Mouse (Mus musculus): ENCODE data around the gene Gm10100. TPM values are rescaled to one million over a fixed set of nuclear protein-coding genes. Genes with fewer than 3 reads are reported as not detected.
"Not testable (repeated sequence)": the region's sequence is repeated elsewhere in the genome, so short reads cannot be mapped to it uniquely, and the experiment has no call there.

The Gm10100 gene
- total RNA-seq (2021), result not detected

DNA sequence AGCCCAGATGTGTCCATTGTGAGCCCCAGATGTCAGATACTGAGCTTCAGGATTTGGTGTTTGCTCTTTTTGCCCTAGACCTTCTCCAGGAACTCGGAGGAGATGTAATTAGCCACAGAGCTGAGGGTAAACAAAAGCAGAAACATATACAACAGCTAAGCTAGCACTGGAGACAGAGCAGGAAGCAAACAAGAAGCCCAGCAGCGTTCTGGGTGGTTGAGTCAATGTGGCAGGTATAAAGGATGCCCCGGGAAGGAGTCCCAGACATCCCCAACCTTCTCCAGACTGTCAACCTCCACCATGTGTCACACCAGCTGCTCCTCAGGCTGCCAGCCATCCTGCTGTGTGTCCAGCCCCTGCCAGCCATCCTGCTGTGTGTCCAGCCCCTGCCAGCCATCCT lies at the start of gene Gm10100:
Gene Gm10100 (plus strand): TSS at position 301 of the 400 bp plus-strand sequence.
- DNase-seq, result no peak

DNA sequence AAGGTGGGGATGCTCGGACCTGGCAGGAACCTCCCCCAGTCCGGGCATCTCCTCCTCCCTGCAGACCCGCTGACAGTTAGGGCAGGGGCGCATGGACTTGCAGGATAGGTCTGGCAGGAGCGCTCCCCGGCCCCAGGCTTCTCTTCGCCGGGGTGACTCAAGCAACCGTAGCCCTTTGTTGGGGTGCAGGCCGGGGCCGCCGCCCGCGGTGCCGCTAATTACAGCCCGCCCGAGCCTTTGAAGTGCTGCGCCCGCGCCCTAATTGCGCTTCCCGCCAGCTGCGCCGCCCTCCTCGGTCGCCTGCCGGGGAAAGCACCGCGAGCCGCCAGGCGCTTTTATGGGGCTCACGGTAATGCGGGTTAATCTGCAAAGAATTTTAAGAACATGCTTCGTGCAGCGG lies 48.7 kb upstream of the Gm10100 start:
- DNase-seq, result no peak

DNA sequence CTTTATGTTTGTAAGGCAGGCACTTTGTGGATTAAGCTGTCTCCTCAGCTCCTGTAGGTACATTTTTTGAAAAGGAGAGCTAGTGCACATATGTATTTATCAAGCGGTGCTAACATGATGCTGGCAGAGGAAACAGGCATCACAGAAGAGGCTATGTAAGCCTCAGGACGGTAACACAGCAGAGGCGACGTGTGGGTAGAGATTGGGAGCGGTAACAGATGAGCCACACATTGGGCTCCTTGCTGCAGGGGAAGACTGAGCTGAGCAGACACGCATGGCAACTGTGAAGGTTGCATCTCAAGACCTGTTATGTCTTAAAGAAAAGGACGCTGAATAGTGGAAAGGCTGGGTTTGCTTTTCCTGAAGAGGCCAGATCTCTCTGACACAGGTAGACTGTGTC lies 43.3 kb upstream of the Gm10100 start:
- no peak for DNase-seq

DNA sequence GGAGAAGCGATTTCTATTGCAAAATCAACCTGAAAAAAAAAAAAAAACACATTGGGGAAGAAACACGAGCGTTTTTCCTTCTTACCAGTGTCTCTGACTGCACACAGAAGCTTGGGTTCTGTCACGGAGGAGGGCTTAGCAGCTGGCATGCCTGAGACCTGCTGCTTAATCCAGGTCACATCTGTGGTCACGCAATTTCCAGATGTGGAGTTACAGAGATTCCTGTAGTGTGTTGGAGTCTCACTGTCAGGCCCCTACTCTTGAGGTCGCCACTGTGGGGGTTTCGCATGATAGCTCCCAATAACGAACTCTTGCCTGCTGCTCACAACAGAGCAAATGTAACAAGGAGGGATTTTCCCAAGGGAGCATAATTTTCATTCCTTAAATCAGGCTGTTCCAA lies 42.1 kb upstream of the Gm10100 start:
- no peak for DNase-seq

DNA sequence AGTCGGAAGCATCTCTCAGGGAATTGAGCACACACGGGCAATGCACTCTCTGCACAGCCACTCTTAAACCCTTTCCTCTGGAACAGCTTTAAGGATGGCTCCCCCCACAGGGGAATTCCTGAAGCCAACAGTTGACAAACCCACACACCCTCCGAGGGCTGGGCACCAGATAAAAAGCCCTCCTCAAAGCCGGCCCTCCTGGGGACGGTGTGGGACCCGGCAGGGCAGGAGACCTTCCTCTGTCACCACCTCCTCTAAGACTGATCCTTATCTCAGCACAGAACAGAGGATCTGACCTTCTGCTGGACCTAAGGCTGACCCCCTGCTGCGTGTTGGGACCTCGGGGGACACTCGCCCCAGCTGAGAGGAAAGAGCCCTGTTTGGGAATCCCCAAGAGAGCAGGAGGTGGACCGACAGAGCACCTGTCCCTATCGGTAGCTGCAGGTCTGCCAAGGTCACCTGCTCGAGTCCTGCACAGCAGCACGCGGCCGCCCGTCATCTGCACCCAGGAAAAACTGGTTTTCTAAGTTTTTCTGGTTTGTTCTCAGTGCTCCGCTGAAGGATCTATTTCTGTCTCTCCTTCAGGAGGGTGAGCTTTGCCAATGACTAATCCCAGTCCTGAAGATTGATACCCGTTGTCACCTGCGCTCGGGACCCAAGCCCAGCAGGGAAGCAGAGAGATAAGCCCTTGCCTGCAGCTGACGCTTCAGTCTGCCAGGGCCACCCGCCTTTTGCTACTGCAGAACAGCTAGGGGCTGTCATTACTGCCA lies 40.2 kb upstream of the Gm10100 start, which contains the start of gene Tspear:
Gene Tspear (plus strand): TSS at position 675 of the 770 bp plus-strand sequence.
- peak; percentile 21 for DNase-seq

DNA sequence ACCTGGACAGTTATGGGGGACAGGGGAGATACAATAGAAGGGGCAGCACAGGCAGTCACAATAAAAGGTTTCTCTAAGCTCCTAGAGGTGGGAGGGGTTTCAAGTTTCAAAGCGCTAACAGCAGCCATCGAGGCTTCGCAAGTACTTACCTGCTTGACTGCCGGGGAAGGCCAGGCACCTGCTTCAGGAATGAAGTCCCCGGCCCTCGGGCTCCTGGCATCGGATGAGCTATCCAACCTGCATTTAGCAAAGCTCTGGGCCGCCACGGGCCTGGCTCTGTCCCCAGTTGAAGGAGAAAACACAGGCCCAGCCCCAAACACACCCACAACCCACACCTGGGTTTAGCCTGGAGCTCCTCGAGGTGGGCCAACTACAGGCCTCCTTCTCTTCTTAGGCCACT lies 39.3 kb upstream of the Gm10100 start:
- DNase-seq, result no peak

DNA sequence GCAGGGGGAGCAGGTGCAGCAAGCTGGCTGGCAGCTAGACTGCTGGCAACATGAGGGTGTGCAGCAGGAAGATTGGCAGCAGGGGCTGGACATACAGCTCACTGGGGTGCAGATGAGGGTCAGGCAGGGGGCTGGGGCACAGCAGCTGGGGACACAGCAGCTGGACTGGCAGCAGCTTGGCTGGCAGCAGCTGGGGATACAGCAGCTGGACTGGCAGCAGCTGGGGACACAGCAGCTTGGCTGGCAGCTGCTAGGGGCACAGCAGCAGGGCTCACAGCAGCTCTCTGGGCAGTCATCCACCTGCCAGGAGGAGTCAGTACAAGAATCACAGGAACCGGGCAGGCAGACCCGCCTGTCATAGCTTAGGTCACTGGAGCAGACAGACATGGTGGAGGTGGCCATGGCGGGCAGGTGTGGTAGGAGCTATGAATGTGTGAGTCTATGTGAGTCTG lies 35.9 kb upstream of the Gm10100 start, which contains the start of gene Gm19402:
Gene Gm19402 (minus strand): TSS at position 402 of the 452 bp plus-strand sequence.
- DNase-seq, result not testable (repeated sequence)

DNA sequence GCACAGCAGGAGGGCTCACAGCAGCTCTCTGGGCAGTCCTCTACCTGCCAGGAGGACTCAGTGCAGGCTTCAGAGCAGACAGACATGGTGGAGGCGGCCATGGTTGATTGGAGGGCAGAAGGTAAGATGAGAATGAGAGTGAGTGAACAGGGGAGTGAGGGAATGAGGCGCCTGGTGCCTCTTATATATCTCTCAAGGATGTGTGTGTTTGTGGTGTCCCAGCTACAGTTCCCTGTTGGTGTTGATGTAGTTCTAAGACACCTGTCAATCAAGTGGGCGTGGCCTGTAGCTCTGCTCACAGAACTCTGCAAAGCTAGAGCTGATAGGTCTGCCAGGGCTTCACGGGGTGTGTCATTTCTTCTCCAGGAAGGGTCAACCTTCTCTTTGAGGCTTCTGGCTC lies 29.2 kb upstream of the Gm10100 start, which contains the start of gene Gm9508:
Gene Gm9508 (minus strand): TSS at position 101 of the 400 bp plus-strand sequence.
- no peak for DNase-seq

DNA sequence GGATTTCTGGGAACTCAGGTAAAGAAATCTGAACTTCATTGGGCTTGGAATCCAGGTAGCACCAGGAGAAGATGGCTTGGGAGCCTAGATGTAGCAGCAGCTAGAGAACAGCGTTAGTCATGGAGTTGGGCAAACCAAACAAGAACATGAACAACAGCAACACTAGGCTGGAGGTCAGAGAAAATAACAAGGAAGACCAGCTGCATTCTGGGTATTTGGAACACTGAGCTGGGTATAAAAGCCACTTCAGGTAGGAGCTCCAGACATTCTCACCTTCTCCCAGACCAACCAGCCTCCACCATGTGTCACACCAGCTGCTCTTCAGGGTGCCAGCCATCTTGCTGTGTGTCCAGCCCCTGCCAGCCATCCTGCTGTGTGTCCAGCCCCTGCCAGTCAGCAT lies 20.0 kb upstream of the Gm10100 start, which contains the start of gene Gm10272:
Gene Gm10272 (plus strand): TSS at position 301 of the 400 bp plus-strand sequence.
- DNase-seq, result no peak

DNA sequence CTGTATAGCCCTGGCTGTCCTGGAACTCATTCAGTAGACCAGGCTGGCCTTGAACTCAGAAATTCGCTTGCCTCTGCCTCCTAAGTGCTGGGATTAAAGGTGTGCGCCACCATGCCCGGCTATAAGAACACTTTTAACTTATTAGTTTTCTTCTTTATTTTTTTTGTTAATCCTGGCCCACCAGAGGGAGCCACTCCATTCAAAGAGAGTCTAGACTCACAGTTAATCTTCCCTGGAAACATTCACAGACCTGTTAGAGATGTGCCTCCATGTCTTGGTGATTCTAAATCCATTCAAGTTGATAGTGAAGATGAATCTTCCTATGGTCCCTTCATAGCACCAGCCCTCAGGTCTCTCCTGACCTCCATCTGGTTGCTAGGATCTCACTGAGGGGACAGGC lies 16.5 kb upstream of the Gm10100 start:
- DNase-seq, result no peak

DNA sequence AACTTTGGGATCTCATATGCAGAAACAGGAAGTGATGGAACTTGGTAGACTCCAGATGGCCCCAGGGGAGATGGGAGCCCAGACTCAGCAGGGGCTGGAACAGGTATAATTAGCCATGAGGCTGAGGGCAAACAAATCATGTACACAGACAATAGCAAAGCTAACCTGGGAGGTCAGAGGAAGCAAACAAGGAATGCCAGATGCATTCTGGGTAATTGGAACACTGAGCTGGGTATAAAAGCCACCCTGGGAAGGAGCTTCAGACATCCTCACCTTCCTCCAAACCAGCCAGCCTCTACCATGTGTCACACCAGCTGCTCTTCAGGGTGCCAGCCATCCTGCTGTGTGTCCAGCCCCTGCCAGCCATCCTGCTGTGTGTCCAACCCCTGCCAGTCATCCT lies 15.1 kb upstream of the Gm10100 start, which contains the start of gene Gm10024:
Gene Gm10024 (plus strand): TSS at position 301 of the 400 bp plus-strand sequence.
- DNase-seq, result not testable (repeated sequence)

DNA sequence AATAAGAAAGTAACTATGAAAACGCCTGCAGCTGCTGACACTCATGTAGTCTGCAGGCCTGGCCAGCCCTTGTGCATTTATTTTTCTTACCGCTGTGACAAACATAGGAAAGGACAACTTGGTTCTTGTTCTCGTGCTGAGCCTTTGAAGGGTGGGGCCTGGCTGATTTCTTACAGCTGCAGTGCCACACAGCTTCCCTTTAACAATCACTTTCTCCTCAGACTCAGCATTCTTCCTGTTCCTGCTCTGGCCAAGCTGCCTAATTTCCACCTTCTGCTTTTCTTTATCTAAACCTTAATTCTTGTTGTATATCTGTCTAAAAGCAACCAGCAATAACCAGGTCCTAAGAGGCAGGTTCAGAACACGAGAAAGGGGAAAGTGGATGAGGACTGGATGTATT lies 12.6 kb upstream of the Gm10100 start:
- DNase-seq, result no peak

DNA sequence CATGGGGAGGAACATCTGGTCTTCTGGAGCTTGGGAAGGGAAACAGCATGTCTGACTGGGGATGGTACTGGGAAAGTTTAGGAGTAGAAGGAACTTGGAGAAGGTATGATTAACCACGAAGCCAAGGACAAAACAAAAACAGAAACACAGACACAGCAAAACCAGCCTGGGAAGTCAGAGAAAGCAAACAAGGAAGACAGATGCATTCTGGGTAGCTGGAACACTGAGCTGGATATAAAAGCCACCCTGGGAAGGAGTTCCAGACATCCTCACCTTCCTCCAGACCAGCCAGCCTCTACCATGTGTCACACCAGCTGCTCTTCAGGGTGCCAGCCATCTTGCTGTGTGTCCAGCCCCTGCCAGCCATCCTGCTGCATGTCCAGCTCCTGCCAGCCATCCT lies 10.8 kb upstream of the Gm10100 start, which contains the start of gene Gm10142:
Gene Gm10142 (plus strand): TSS at position 301 of the 400 bp plus-strand sequence.
- no peak for DNase-seq

DNA sequence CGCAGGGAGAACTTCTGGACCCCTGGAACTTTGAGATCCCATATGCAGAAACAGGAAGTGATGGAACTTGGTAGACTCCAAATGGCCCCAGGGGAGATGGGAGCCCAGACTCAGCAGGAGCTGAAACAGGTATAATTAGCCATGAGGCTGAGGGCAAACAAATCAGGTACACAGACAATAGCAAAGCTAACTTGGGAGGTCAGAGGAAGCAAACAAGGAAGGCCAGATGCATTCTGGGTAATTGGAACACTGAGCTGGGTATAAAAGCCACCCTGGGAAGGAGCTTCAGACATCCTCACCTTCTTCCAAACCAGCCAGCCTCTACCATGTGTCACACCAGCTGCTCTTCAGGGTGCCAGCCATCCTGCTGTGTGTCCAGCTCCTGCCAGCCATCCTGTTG lies 6.0 kb upstream of the Gm10100 start, which contains the start of gene Krtap12-1:
Gene Krtap12-1 (plus strand): TSS at position 301 of the 400 bp plus-strand sequence.
- not testable (repeated sequence) for DNase-seq

DNA sequence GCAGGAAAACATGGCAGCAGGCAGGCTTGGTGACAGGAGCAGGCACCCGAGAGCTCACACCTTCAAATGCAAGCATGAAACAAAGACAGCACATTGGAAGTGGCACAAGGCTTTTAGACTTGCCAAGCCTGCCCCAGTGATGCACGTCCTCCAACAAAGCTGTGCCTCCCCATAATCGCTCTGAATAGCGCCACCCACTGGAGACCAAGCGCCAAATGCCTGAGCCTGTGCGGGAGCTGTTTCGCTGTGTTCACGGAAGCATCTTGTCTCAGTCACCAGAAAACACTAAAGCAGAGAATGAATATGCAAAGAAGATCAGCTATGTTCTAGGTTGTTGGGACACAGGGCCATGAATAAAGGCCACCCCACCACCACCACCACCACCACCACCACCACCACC lies 1.4 kb upstream of the Gm10100 start:
- no peak for DNase-seq

DNA sequence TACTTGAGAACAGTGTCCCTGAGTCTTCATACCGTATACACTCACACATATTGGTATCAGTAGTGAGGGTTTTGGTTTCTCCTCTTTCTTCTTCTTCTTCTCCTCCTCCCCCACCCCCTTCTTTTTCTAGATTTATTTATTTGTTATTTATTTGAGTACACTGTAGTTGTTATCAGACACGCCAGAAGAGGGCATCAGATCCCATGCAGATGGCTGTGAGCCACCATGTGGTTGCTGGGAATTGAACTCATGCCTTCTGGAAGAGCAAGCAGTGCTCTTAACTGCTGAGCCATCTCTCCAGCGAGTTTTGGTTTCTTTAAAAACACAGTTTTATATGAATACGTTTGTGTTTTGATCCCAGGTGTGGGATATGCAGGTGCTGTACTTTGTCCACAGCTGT lies 2.0 kb downstream of the Gm10100 start:
- no peak for DNase-seq

DNA sequence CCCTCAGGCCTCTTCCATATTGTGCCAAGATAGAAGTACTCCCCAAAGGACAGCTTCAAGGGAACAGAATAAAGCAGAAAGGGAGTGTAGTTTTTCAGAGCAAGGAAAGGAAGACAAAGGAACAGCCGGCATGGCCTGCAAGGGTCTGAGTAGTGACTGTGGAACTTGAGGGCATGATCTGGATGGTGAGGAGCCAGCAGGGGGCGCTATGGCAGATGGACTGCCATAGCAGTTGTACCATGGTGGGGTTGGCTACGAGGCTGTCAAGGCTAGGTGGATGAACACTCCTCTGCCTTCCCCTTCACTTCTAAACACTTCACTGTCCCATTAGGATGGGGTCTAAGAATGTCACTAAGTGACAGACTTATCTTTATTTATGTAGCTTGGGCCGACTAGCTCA lies 3.0 kb downstream of the Gm10100 start:
- no peak for DNase-seq

DNA sequence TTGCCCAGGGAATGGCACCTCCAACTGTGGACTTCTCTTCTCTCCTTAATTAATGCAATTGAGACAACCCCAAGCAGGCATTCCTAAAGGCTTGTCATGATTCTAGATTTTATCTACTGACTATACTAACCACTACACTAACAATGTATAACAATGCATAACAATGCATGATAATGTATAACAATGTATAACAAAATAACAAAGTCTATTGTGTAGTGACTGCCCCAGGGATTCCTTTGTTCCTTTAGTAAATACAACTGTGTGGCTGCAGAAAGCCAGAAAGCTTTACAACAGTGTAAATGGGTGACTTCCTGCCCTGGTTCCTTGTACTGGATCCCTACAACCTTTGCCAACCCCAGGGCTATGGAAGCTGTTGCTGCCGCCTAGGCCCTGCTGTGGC lies 9.6 kb downstream of the Gm10100 start:
- DNase-seq, result no peak

DNA sequence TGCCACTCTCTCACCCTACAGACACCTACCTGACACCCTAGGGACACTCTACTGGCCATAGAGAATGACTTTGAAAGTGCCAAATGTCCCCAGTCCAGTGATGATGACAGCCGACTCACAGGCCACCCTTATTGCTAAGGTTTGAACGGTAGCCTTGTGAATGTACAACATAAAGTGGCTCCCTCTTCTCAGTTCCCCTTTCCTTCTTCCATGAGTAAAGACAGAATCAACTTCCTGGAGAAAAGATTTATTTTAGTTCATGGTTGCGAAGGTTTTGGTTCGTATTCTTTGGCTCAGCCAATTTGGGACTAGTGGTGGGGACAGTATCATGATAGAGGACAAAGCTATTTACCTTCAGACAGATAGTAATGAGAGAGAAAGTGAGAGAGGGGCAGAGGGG lies 12.6 kb downstream of the Gm10100 start:
- DNase-seq, result no peak

DNA sequence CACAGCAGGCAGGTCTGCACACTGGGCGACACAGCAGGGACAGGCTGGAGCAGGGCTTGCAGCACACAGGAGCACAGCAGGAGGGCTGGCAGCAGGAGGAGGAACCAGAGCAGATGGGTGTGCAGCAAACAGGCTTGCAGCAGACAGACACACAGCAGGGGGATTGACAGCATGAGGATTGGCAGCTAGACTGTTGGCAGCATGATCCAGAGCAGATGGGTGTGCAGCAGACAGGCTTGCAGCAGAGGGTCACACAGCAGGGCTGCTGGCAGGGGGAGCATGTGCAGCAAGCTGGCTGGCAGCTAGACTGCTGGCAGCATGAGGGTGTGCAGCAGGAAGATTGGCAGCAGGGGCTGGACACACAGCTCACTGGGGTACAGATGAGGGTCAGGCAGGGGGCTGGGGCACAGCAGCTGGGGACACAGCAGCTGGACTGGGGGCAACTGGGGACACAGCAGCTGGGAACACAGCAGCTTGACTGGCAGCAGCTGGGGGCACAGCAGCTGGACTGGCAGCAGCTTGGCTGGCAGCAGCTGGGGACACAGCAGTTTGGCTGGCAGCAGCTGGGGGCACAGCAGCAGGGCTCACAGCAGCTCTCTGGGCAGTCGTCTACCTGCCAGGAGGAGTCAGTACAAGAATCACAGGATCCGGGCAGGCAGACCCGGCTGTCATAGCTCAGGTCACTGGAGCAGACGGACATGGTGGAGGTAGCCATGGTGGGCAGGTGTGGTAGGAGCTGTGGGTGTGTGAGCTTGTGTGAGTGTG lies 15.8 kb downstream of the Gm10100 start, which contains the start of gene Gm18596:
Gene Gm18596 (minus strand): TSS at position 715 of the 765 bp plus-strand sequence.
- DNase-seq, result not testable (repeated sequence)

DNA sequence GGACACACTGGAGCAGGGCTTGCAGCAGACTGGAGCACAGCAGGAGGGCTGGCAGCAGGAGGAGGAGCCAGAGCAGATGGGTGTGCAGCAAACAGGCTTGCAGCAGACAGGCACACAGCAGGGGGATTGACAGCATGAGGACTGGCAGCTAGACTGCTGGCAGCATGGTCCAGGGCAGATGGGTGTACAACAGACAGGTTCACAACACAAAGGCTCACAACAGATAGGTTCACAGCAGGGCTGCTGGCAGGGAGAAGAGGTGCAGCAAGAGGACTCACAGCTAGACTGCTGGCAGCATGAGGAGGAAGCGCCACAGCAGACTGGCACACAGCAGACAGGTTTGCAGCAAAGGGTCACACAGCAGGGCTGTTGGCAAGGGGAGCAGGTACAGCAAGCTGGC lies 24.4 kb downstream of the Gm10100 start:
- not testable (repeated sequence) for DNase-seq

DNA sequence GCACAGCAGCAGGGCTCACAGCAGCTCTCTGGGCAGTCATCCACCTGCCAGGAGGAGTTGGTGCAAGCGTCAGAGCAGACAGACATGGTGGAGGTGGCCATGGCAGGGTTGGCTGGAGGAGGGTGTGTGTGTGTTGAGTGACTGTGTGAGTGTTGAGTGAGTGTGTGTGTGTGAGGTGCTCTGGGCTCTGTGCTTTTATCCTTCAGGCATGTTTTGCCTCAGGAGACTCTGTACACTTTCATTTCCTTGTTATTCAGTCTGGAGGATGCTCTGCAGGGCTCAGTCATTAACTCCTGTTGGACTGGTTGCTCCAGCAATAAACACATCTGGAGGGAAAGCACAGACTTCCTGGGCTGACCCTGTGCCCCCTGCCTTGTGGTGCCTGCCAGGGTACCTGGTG lies 25.0 kb downstream of the Gm10100 start, which contains the start of gene Gm9736:
Gene Gm9736 (minus strand): TSS at position 101 of the 400 bp plus-strand sequence.
- not testable (repeated sequence) for DNase-seq

DNA sequence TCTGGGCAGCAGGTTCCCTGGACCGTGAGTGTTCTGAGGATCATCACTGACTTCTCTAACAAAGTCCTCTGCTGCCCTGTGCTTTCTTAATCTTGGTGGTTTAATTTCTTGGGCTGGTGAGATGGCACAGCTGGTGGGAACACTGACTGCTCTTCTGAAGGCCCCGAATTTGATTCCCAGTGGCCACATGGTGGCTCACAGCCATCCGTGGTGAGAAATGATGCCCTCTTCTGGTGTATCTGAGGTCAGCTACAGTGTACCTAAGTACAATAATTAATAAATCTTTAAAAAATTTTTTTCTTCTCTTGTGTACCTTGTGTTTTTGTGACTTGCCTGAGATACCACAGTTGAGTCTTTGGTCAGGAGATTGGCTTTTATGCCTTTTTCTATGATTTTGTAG lies 26.0 kb downstream of the Gm10100 start:
- not testable (repeated sequence) for DNase-seq
